Mouse (Mus musculus) midbrain, embryonic 14.5 days (tissue): ENCODE measurements around the gene Zyx. TPM values are rescaled to one million over a fixed set of nuclear protein-coding genes. Genes with fewer than 3 reads are reported as not detected.

Experiments
- ATAC-seq: fragments of 200-750 bp; cut with Nextera tagmentation; 2 replicates; pipeline ENCODE4 v1.8.0; 2017; ENCODE audit warnings: moderate number of reproducible peaks, moderate library complexity; ENCODE audit not compliant: low FRiP score, low TSS enrichment
- DNase-seq: peaks from one replicate; pipeline ENCODE4 v3.0.0-alpha.2; 2015
- H3K27ac ChIP-seq: fragments of 300-500 bp; sonication (generic); replicated peaks from 2 replicates; pipeline ENCODE4 v1.5.1; 2014; ENCODE audit warnings: mild to moderate bottlenecking, low read depth, low read length, moderate library complexity
- H3K27me3 ChIP-seq: fragments of 300-500 bp; sonication (generic); 2 replicates; pipeline ENCODE4 v1.6.1; 2014; ENCODE audit warnings: low read length, control low read depth, mixed read lengths; ENCODE audit not compliant: control insufficient read depth, insufficient read depth
- H3K36me3 ChIP-seq: fragments of 300-500 bp; sonication (generic); 2 replicates; pipeline ENCODE4 v1.6.1; 2014; ENCODE audit warnings: low read length, control low read depth; ENCODE audit not compliant: control insufficient read depth, insufficient read depth
- H3K4me1 ChIP-seq: fragments of 300-500 bp; sonication (generic); 2 replicates; pipeline ENCODE4 v1.6.1; 2014; ENCODE audit warnings: mild to moderate bottlenecking, antibody characterized with exemption, low read length, control low read depth; ENCODE audit not compliant: control insufficient read depth, insufficient read depth
- H3K4me2 ChIP-seq: fragments of 300-500 bp; sonication (generic); 2 replicates; pipeline ENCODE4 v1.6.1; 2014; ENCODE audit warnings: mild to moderate bottlenecking, low read length, moderate library complexity
- H3K4me3 ChIP-seq: fragments of 300-500 bp; sonication (generic); replicated peaks from 2 replicates; pipeline ENCODE4 v1.5.1; 2014; ENCODE audit warnings: low read depth, low read length
- H3K9ac ChIP-seq: fragments of 300-500 bp; sonication (generic); replicated peaks from 2 replicates; pipeline ENCODE4 v1.6.1; 2014; ENCODE audit warnings: mild to moderate bottlenecking, low read length, moderate library complexity
- H3K9me3 ChIP-seq: fragments of 300-500 bp; sonication (generic); 2 replicates; pipeline ENCODE4 v1.6.1; 2016; ENCODE audit warnings: low read length, control low read depth, mixed read lengths; ENCODE audit not compliant: control insufficient read depth
- WGBS: fragments of 180-500 bp; shearing (Covaris S2); extraction: QIAGEN DNeasy Blood & Tissue Kit; methylation state at CpG from one replicate; pipeline ENCODE4 v1.1.7; 2014; 5-methylcytosine and 5-hydroxymethylcytosine counted together
- polyA plus RNA-seq: library from polyadenylated mRNA; unstranded; fragments of >200 nt; fragmentation: Nextera tagmentation; extraction: Ambion mirVana; gene quantifications from 2 replicates; pipeline ENCODE4 v1.2.1, GENCODE M21; 2014

Zyx gene
- polyA plus RNA-seq = 42.1 and 55.7 TPM in 2 replicates

- Histone ChIP-seq H3K27ac (peak within 1 kb of the TSS; percentile 89), H3K9ac (peak within 1 kb of the TSS; percentile 90), H3K4me2 (peak within 1 kb of the TSS; percentile 69), H3K27me3 (no peaks in the 10 kb centered on the region), H3K9me3 (no peaks in the 10 kb centered on the region), H3K36me3 (peaks cover 5% of the 10 kb centered on the region; the same call in 1 of the 2 replicates), H3K4me3 (peak within 1 kb of the TSS; percentile 80), H3K4me1 (peaks cover 29% of the 10 kb centered on the region)
- peak; percentile 87 for DNase-seq
- ATAC-seq = peak; percentile 88
- WGBS = under 1% methylated on average over 25 of the region's 36 CpGs
These were observed at the start of gene Zyx for GRCm38 (mm10) chr6:42349426-42350020. Gene Zyx, plus strand, starts transcription at chr6:42349630.

- no peak for DNase-seq
- Histone ChIP-seq H3K4me1 (no peaks in the 10 kb centered on the region), H3K27me3 (no peaks in the 10 kb centered on the region), H3K9me3 (no peaks in the 10 kb centered on the region), H3K27ac (no peak overlapping the region), H3K4me2 (no peak overlapping the region), H3K9ac (no peak overlapping the region), H3K36me3 (peaks cover 74% of the 10 kb centered on the region), H3K4me3 (no peak overlapping the region)
- 51% methylated on average over 8 of the region's 8 CpGs for WGBS
- ATAC-seq = no peak
These were observed 39.5 kb upstream of the Zyx start for GRCm38 (mm10) chr6:42309816-42310378.

GRCm38 (mm10) chr6:42310427-42311053 is 38.9 kb upstream of the Zyx start:
- Histone ChIP-seq H3K9me3 (no peaks in the 10 kb centered on the region), H3K4me2 (no peak overlapping the region), H3K27me3 (no peaks in the 10 kb centered on the region), H3K36me3 (peaks cover 72% of the 10 kb centered on the region), H3K4me3 (no peak overlapping the region), H3K9ac (no peak overlapping the region), H3K27ac (no peak overlapping the region), H3K4me1 (no peaks in the 10 kb centered on the region)
- 82% methylated on average over 2 of the region's 2 CpGs for WGBS
- ATAC-seq (no peak), DNase-seq (no peak)

- Histone ChIP-seq H3K27me3 (no peaks in the 10 kb centered on the region), H3K9ac (no peak overlapping the region), H3K9me3 (no peaks in the 10 kb centered on the region), H3K27ac (no peak overlapping the region), H3K4me2 (no peak overlapping the region), H3K36me3 (peaks cover 53% of the 10 kb centered on the region), H3K4me3 (no peak overlapping the region), H3K4me1 (peaks cover 11% of the 10 kb centered on the region)
- no peak for ATAC-seq
- WGBS = 85% methylated on average over 4 of the region's 4 CpGs
- no peak for DNase-seq
These were observed 31.1 kb upstream of the Zyx start for GRCm38 (mm10) chr6:42318293-42318692.

- H3K36me3 ChIP-seq = peaks cover 15% of the 10 kb centered on the region
- peak overlapping the region; percentile 89 for H3K27ac ChIP-seq
- H3K27me3 ChIP-seq = no peaks in the 10 kb centered on the region
- ATAC-seq (peak; percentile 38), DNase-seq (no peak)
- peaks cover 11% of the 10 kb centered on the region for H3K4me1 ChIP-seq
- no peaks in the 10 kb centered on the region for H3K9me3 ChIP-seq
- under 1% methylated on average over 28 of the region's 28 CpGs for WGBS
- peak overlapping the region; percentile 89 for H3K4me2 ChIP-seq
- peak overlapping the region; percentile 92 for H3K9ac ChIP-seq
- H3K4me3 ChIP-seq = peak overlapping the region; percentile 63
These were observed 25.9 kb upstream of the Zyx start for GRCm38 (mm10) chr6:42323371-42324066.

- Histone ChIP-seq H3K4me3 (peak overlapping the region; percentile 63), H3K27me3 (no peaks in the 10 kb centered on the region), H3K9me3 (no peaks in the 10 kb centered on the region), H3K9ac (peak overlapping the region; percentile 92), H3K27ac (peak overlapping the region; percentile 89), H3K4me2 (peak overlapping the region; percentile 89), H3K4me1 (peaks cover 11% of the 10 kb centered on the region), H3K36me3 (peaks cover 12% of the 10 kb centered on the region; the same call in 1 of the 2 replicates)
- peak; percentile 71 for DNase-seq
- WGBS = under 1% methylated on average over 28 of the region's 32 CpGs
- peak; percentile 77 for ATAC-seq
These were observed 25.4 kb upstream of the Zyx start for GRCm38 (mm10) chr6:42324067-42324481.

- peak within 1 kb of the TSS; percentile 89 for H3K27ac ChIP-seq
- peaks cover 11% of the 10 kb centered on the region for H3K4me1 ChIP-seq
- H3K36me3 ChIP-seq = peaks cover 12% of the 10 kb centered on the region; the same call in 1 of the 2 replicates
- H3K9me3 ChIP-seq = no peaks in the 10 kb centered on the region
- H3K27me3 ChIP-seq = no peaks in the 10 kb centered on the region
- DNase-seq (peak; percentile 88), ATAC-seq (peak; percentile 87)
- H3K9ac ChIP-seq = peak within 1 kb of the TSS; percentile 92
- peak within 1 kb of the TSS; percentile 63 for H3K4me3 ChIP-seq
- under 1% methylated on average over 42 of the region's 68 CpGs for WGBS
- peak within 1 kb of the TSS; percentile 89 for H3K4me2 ChIP-seq
These were observed 24.8 kb upstream of the Zyx start, which contains the start of gene Fam131b for GRCm38 (mm10) chr6:42324482-42325267. Gene Fam131b, minus strand, starts transcription at chr6:42324643.

- under 1% methylated on average over 7 of the region's 7 CpGs for WGBS
- peak; percentile 87 for DNase-seq
- Histone ChIP-seq H3K9ac (peak overlapping the region; percentile 92), H3K4me2 (peak overlapping the region; percentile 89), H3K4me3 (peak overlapping the region; percentile 63), H3K36me3 (peaks cover 6% of the 10 kb centered on the region; the same call in 1 of the 2 replicates), H3K27me3 (no peaks in the 10 kb centered on the region), H3K9me3 (no peaks in the 10 kb centered on the region), H3K4me1 (peaks cover 11% of the 10 kb centered on the region), H3K27ac (peak overlapping the region; percentile 89)
- ATAC-seq = peak; percentile 1; the same call in 1 of the 2 replicates
These were observed 24.2 kb upstream of the Zyx start for GRCm38 (mm10) chr6:42325268-42325609.
